Mouse (Mus musculus) regulatory T cell (primary cell): ENCODE results near the gene Myo16.

Experiments used
- in situ Hi-C: fragments of 300-600 bp; cut with MboI, MseI; formaldehyde crosslinking; loops from one replicate; pipeline ENCODE4 v1.15.1; 2025; ENCODE audit warnings: high pct_unique_total_duplicates

Gene Myo16

DNA sequence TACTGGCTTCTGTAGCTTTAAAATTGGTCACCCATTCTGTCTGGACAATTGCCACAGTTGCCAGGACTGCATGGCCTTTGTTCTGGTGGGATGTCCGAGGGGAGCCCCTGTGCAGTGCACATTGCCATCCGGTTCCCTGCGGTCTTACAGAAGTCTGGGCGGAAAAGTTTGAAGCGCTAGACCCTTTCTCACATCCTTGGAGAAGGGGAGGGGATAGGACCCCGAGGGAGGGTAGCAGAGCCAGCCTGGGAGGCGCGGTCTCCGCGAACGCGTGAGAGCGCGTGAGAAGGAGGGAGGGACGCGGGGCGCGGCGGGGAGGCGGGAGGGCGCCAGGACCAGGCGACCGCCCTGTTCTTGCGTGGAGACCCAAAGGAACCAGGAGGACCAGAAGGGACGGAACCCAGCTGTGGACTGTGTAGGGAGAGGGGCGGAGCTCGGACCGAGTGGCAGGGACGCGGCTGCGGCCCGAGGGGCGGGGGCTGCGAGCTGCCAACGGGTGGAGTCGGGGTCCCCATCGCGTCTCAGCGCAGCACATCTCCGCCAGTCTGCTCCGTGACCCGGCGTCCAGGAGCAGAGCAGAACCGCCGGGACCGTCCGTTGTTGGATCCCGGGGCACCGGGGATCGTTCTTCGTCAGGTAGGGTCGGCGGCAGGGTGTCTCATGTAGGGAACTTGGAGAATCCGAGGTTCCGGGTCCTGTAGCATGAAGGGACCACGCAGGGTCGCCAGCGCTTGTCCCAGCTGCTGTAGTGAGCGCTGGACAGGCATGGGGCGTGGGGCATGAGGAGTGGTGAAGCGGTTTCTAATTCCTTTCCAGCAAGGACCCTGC, at the start of gene Myo16:
Myo16 (plus strand) TSS at position 301 of the 828 bp plus-strand sequence.
- in situ Hi-C loops: no loop called here

DNA sequence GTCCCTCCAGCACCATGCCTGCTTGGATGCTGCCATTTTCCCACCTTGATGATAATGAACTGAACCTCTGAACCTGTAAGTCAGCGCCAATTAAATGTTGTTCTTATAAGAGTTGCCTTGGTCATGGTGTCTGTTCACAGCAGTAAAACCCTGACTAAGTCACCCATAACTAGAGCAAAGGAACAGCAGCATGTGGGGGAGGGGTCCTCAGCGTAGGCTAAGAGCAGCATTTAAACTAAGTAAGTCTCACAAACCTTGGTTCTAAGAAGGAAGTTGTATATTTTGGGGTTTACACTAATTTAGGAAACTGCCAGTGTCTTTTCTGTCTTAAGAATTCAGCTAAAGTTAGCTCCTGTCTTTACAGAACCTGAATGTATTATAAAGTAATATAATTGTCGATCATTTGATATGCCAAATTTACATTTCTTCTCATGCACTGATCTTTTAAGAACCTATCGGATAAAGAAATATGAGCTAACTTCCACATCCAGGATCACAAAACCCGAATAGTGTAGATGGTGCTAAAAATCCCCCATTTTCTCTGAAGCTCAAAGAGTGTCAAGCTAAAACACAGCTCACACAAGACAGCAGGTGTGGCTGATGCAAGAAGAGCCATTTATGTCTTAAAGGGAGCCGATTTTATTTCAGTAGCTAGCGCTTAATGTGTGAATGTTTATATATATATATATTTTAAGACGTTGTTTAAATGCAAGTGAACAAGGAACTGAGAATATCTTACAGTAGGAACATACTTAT, 45.0 kb upstream of the Myo16 start:
- in situ Hi-C loops: no loop called here

DNA sequence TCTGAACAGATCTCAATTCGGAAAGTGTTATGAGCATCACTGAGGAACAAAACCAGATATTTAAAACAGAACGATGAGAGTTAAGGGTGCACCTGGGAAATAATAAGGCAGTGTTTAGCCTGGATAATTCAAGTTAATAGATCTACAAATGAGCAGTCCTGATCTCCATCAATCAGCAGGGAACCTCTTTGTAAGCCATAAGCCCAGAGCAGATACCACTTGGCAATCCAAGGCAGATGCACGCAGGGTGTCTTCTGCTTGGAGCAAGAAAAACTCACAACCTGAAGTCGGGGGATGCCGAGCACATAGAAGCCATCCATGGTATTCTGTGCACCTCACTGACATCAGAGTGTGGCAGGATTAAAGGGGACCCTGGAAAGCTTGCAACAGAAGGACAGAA, 31.0 kb upstream of the Myo16 start:
- in situ Hi-C loops: no loop called here

DNA sequence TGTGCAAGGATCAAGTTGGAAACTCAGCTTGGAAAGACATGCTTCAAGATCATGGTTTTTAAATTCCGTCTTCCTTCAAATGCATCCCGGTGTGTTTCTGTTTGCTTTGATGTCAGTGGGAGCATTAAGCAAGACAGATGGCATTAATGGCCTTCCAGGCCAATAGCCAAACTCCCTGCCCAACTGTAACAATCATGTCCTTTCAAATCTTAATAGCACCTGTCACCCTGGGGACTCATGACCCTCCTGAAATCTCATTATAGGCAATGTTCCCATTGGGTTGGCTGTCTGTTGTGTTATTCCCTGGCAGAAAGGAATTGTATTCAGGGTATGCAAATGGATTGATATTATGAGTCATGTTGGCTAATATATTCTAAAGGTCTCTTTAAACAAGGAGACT, 30.3 kb upstream of the Myo16 start:
- in situ Hi-C loops: no loop called here

DNA sequence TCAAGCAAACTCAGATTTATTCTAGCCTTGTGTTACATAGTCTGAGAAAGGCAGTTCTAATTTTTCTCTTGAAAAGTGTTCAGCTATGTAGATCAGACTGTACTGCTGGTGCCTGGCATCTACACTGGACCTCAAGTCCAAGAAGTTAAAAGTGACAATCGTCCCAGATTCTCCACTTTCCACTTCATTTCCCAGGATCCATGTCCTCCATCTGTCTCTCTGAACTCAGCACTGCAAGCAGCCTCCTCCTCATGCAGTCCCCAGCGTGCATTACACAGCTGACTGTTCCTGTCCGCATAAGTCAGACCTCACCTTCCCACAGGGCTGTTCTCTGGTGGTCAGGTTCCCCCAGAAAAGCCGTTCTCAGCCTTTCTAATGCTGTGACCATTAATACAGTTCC, 28.0 kb upstream of the Myo16 start:
- in situ Hi-C loops: no loop called here

DNA sequence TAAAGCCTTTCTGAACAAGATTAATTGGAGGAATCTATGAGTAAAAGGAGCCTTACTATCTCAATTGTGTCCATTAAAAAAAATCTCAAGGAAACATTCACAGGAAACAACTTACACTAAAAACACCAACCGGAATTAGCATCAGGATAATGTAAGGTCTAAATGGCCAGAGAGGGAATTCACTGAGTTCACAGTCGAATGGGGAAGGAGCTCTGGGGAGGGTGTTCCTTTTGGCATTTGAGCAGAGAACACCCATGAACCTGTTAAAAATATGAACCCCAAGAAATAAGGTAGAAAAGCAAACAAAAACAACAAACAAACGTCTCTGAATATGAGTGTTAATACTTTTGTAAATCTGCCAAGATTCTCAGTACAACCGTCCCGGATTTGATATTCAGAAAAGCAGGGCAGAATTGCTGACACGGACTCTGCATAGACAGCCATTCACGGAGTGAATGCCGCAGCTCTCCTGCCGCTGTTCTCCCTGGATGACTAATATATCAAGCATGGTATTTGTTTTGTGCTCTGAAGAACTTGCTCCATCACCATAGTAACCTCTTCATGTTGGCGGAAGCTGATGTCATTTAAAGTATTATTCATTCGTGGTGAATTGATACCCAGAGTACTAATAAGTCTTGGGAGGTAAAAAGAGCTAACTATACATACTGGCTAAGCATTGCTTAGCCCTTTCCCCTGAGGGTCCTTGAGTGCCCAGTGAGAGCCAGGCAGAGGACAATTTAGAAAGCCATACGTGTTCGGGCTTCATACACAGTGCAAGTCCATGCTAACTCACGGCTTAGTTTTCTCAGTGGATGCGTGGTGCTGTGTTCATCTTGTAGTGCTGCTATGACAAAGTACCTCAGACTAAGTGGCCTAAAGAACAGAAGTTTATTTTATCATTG, 22.9 kb upstream of the Myo16 start:
- in situ Hi-C loops: no loop called here

DNA sequence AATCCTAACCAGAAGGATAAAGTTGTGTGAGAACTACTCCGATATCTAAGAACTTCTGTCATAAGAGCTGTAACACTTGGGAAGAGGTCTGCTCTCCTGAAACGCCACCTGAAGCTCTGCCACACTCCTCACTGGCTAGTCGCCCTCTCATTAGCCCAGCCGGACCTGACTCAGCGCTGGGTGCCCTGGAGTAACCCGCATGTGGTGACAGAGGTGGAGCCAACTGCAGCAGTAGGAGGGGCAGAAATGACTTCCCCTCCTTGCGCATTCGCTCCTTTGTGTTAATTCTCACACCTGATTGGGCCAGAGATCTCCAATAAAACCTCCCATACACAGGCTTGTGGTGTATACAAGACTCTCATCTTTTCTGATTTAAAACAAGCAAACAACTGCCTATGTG, 14.2 kb upstream of the Myo16 start:
- in situ Hi-C loops: no loop called here

DNA sequence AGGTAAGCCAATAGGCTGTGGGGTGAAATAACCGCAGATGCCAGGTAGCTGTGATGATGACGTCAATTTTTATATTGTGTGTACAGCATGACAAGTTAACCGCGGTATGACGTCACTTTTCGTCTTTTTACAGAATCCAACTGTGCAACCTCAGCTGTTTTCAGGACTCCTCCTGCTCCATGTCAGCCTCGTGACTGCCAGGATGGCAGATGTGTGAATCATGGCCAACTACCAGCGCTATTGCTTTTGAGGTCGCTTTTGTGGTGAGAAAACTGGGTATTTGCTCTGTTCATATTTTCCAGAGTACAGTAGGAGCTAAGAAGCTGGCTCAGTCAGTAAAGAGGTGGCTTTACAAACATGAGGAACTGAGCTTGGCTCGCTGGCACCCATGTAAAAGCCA, 9.8 kb upstream of the Myo16 start:
- in situ Hi-C loops: no loop called here

DNA sequence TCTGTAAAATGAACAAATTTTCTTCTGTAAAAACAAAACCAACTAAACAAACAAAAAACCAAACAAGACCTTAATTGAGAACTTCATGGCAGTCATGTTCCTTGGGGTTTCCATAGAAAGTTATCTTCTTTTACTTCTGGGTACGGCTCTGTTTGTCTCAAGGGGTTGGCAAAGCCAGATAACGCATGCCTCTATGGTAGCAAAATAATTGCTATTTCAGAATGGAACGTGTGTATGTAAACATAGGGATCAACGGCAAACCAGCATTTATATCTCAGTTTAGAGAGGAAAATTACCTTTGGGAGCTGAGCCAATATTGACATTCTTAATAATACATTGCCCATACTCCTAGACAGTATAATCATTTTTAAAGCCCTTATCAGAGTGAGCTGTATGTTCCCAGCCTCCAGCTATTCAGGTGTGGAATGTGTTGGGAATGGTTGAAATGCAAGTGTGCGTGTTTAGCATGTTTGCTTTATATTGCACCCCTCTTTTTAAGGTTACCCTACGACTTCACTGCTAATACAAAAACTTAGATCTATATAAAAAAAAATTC, 1.9 kb upstream of the Myo16 start:
- in situ Hi-C loops: no loop called here

DNA sequence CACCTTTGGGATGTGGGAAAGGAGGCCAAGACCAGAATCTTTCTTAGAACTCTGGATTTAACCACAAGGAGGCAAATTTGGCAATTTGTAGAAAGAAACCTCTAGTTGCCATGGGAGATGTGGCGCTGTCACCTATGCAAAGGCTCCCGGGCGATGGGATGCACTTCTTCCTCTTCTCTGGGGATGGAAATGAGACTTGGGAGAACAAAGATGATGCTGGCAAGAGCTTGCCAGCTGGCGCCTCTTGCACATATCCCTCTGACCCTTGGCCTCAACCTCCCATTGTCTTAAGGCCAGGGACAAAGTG, 681 bp downstream of the Myo16 start:
- in situ Hi-C loops: no loop called here

DNA sequence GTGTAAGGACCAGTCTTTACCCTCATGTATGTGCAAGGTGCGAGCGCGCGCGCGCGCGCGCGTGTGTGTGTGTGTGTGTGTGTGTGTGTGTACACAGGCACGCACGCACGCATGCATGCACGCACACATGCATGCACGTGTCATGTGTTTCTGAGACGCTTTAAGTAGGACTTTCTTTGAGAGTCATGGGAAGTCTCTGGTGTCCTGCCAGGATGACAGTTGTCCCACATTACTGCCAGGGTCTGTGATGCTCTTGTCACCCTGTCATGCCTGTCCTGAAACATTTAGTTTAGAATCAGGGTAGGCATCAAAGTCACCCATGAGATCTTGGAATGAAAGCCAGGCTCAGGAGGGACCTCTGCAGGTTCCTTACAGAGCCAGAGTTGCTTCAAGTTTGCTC, 1.4 kb downstream of the Myo16 start:
- in situ Hi-C loops: no loop called here

DNA sequence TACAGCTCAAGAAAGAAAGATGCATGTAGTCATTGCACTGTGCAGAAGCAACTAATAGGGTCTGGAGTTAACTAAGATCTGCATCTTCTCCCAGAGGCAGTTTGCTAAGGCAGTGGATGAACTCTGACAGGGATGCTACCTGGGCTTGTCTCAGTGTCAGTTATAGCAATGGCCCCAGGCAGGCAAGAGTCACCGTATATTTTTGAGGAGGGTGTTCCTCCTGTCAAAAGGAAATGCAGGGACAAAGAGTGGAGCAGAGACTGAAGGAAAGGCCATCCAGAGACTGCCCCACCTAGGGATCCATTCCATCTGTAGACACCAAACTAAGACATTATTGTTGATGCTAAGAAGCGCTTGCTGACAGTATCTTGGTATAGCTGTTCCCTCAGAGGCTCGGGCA, 7.4 kb downstream of the Myo16 start:
- in situ Hi-C loops: no loop called here

DNA sequence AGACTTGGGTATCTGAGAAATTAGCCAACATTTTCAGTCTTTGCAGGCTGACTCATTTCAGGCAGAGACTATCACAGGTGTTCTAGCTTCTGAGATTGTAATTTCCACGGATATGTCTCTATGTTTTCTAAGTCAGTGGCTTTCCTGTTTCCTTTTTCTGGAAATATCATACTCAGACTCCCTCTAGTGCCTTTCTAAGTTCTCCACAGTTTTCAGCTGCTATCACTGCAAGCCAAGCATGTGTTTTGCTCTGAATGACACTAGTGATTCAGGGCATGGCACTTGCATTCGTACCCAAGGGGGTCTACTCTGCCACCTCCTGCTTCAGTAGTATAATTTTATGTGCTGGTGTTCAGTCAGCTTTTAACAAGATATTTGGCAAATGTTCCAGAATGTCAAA, 11.2 kb downstream of the Myo16 start:
- in situ Hi-C loops: no loop called here

DNA sequence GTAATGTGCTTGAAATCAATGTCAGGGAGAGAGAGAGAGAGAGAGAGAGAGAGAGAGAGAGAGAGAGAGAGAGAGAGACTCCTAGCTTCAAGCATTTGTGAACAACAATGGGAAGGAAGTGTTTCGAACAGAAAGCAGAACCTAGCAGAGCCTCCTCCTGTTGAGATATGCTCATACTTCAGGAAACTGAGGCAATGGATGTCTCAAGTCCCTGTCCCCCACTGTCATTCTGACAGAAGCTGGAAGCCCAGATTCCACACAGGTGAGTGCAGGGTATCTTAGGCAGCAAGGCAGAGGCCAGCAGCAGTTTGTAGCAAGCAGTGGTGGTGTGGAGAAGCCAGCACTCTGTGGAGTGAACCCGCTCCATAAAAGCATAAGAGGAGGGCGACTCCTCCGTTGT, 14.6 kb downstream of the Myo16 start:
- in situ Hi-C loops: no loop called here

DNA sequence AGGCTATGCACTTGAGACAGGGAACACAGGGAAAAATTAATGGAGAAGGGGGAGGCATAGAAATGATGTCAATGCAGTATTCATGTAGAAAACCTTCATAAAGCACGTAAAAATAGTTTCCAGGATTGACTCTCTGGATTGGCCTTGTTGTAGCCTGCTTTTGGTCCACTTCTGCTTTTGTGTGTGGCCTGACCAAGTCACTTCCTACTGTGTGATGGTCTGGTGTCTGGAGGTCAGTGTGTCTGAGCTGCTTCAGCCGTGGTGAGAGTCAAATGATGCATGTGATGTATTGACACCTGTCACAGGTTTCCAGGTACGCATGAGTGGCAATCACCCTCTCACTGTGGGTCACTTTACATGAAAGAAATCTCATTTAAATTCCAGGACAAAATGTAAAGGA, 16.2 kb downstream of the Myo16 start:
- in situ Hi-C loops: no loop called here

DNA sequence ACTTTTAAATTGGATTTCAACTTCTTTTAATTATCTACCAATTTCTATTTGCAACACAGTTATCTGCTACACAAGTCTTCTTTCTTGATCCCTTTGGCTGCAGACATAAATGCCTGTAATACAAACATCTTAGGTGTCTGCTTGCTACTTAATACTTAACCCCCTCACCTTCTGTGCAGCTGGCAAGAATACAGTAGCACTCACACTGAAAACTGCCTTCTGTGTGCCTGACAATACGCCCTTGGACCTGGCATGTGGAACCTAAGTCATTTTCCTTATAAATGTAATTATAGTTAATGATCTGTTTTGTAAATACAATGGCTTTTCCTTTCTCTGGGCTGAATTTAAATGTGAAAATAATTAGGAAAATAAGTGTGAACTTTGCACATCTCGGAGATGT, 17.6 kb downstream of the Myo16 start:
- in situ Hi-C loops: no loop called here

DNA sequence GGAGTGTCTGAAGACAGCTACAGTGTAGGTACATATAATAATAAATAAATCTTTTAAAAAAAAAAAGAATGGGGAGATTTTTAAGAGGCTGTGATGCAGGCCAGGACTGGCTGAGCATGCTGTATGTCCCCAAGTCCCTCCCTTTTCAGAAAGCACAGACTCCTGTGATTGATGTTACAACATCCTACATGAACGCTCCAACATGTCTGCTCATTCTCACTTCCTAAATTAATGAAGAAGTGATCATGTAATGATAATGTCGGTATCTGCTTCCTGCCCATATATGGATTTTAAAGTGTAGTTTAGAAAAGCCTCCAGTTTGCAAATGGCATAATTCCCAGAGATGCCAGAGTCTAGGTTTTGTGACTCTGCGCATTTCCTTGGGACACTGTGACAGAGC, 18.6 kb downstream of the Myo16 start:
- in situ Hi-C loops: no loop called here

DNA sequence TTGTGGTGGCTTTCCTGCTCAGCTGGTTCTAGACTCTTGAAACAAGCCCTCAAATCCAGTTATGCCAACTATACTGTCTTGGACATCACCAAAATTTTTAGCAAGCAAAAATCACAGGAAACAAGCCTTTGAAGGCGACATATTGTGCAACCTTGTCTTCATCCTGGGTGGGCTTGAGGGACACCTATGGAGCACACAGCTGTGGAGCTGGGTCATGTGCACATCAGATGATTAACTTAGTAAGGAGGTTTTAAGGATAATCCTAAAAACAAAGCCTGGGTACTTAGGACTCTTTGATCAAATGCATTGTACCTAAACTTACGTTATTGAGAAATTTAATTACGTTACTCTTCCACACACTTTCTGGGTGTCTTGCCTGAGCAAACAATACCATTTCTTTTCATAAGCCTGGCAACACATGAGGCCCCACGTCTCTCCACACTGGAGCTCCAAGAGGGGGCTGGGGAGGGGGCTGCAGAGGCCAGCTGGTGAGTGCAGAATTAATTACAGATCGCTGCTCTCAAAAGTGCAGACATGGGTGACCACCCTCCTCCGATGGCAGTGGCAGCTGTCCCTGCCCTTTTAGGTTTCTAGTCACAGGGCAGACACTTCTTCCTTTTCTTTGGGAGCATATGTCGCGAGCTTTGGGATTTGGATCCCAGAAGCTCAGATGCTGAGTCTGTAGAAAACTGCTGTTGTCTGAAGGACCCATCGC, 19.5 kb downstream of the Myo16 start:
- in situ Hi-C loops: no loop called here

DNA sequence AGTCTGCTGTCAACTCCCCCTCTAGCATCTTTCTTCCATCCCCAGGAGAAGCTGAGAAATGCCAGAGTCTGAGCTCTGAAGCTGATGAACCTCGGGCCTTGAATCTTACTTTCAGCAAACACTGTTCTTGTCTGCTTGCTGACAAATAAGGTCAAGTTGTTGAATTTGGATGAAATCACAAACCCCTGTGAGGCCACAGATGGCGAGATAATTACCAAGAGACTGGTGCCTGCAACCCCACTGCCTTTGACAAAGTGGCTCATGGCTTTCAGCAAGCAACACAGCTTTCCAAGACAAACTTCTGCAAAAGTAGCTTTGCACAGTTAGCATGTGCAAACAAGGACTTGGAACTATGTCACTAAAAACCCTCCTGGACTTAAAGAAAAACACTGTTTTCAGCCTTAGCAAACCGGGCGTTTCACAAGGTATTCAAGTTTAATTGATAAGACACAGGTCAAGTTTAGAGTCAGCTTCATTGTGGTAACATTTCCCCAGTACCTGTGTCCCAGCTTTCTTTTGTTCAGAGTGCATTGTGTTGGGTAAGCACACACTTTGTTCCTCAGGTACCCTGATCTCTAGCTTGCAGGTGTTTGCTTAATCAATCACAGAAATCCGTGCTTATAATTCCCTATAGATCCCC, 20.6 kb downstream of the Myo16 start:
- in situ Hi-C loops: no loop called here

DNA sequence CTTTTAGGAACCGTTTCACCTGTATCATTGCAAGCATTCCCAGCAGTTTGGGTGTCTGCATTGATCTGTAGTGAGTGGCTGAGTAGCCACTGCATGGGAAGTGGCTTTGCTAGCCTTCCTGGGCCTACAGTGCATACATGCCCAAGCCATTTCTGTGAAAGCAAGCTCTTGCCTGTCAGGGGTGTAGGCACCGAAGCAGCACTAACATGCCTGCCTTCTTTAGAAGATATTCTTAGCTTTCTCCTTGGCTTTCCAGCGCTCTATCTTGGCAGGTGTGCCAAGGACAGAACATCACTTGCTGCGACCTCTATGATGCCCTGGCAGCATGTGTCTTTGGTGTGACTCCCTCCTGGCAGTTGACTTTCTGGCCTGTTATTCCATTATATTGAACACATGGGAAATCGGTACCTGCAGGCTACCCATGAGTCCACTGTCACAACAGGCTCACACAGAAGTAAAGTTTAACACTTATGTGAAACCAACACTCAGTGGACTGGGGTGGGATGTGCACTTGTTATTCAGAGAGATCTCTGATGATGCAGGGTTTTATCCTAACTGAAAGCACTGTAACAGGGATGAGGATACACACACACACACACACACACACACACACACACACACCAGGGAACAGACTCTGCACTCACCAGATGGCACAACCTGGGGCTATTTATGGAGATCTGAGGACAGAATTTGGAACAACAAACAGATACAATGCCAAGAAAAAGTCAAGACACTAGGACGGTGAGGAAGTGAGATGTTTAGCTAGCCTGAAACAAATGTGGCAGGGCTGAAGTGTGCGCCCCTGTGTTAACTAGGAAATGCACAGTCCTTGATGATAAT, 21.4 kb downstream of the Myo16 start:
- in situ Hi-C loops: no loop called here
